Mouse (Mus musculus) ES-E14 (cell line): ENCODE results near the gene Gpc6. TPM values are rescaled to one million over a fixed set of nuclear protein-coding genes. Genes with fewer than 3 reads are reported as not detected.

Experiments used
- DNase-seq: peaks from one replicate; pipeline ENCODE4 v3.0.0-alpha.2; 2013; ENCODE audit warnings: low read depth, low spot score
- H3K27ac ChIP-seq: 2 replicates; pipeline ENCODE4 v1.5.1; 2012; ENCODE audit warnings: low read depth, mild to moderate bottlenecking, low read length, moderate library complexity, mixed read lengths; ENCODE audit not compliant: poor library complexity, insufficient read depth, severe bottlenecking
- H3K36me3 ChIP-seq: 2 replicates; pipeline ENCODE4 v1.6.1; 2012; ENCODE audit warnings: mild to moderate bottlenecking, low read length, moderate library complexity, mixed read lengths; ENCODE audit not compliant: control insufficient read depth, poor library complexity, insufficient read depth, severe bottlenecking
- H3K4me1 ChIP-seq, 2 experiments: fragments of 150-350 bp in 1 of 2; sonication (generic) in 1 of 2; 2 replicates each; pipeline ENCODE4 v1.6.1; 2012; ENCODE audit warnings: low read length in 2 of 2, mild to moderate bottlenecking in 1 of 2, mixed read lengths in 1 of 2; ENCODE audit not compliant: control insufficient read depth in 2 of 2, insufficient read depth in 2 of 2, poor library complexity in 1 of 2
- H3K4me3 ChIP-seq, 2 experiments: fragments of 150-350 bp in 1 of 2; sonication (generic) in 1 of 2; 2 replicates each; pipeline ENCODE4 v1.5.1; 2012; ENCODE audit warnings: low read length in 2 of 2, low read depth in 1 of 2, mild to moderate bottlenecking in 1 of 2, mixed read lengths in 1 of 2; ENCODE audit not compliant: insufficient read depth in 1 of 2, poor library complexity in 1 of 2, severe bottlenecking in 1 of 2
- H3K9ac ChIP-seq: 2 replicates; pipeline ENCODE4 v1.6.1; 2012; ENCODE audit warnings: low read depth, mild to moderate bottlenecking, low read length, mixed read lengths; ENCODE audit not compliant: poor library complexity, insufficient read depth, severe bottlenecking
- H3K9me3 ChIP-seq: fragments of 150-350 bp; sonication (generic); 2 replicates; pipeline ENCODE4 v1.6.1; 2012; ENCODE audit warnings: low read depth, mild to moderate bottlenecking, low read length; ENCODE audit not compliant: control insufficient read depth, insufficient read depth
- CHD2 ChIP-seq: IDR thresholded peaks from 2 replicates; pipeline ENCODE4 v1.6.1; 2014; ENCODE audit warnings: mild to moderate bottlenecking, low read depth, low read length, inconsistent platforms
- HCFC1 ChIP-seq: IDR thresholded peaks from 2 replicates; pipeline ENCODE4 v1.6.1; 2012; ENCODE audit warnings: low read length, inconsistent platforms, borderline replicate concordance; ENCODE audit not compliant: insufficient read depth
- MAFK ChIP-seq: IDR thresholded peaks from 2 replicates; pipeline ENCODE4 v1.6.1; 2014; ENCODE audit warnings: mild to moderate bottlenecking, low read depth, low read length, inconsistent platforms; ENCODE audit not compliant: insufficient read depth
- ZC3H11A ChIP-seq: IDR thresholded peaks from 2 replicates; pipeline ENCODE4 v1.6.1; 2012; ENCODE audit warnings: low read depth, mild to moderate bottlenecking, inconsistent platforms, low read length, borderline replicate concordance
- ZNF384 ChIP-seq: IDR thresholded peaks from 2 replicates; pipeline ENCODE4 v1.6.1; 2012; ENCODE audit warnings: low read depth, low read length, inconsistent platforms
- in situ Hi-C, 2 experiments: fragments of 600-800 bp; cut with MboI; formaldehyde crosslinking; loops; one replicate each; pipeline ENCODE4 v1.15.1; 2025; ENCODE audit warnings: low sequenced_read_pairs in 2 of 2, inconsistent platforms in 1 of 2; ENCODE audit not compliant: unreplicated experiment in 2 of 2
- total RNA-seq: library from RNA; depleted of rRNA; stranded (reverse); fragments of 300-350 nt; gene quantifications from 2 replicates; pipeline ENCODE4 v1.2.3, GENCODE M21; 2012

The Gpc6 gene
- total RNA-seq, 1 experiment, result 3.2 TPM

DNA sequence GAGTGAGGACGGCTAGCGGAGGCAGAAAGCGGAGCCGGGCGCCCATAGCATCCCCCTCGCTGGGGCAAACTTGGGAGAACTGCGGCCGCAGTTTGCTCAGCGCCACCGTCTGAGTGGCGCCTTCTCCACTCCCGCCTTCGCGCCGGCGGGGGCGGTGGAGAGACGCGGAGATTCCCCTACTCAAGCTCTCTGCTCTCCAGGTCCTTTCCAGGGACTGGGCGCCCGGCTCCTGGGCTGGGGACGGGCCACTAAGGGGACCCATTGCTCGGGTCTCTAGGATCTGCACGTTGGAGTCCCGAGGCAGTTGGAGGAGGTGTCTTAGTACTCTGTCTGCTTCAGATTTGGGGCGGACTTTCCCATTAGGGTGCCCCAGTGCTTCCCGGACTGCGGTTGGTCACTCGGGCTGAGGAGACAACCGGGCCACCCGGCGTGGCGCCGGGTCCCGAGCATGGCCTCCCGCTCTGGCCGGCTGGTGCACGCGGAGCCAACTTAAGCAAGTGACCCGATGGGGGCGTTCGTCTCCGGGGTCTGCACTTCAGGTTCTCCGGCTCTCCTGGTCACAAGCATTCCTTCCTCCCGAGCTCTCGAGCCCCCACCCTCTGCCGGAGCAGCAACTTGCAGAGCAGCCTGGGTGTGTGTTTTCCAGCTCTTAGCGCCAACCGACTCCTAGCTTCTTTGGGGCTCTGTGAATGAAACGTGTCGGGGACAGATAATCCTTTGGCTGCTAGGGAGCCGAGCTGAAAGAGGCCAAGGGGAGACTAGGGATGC lies 1.5 kb downstream of the Gpc6 start:
- DNase-seq, result no peak
- in situ Hi-C loops, result no loop called here
- Histone ChIP-seq H3K36me3 (no peaks in the 10 kb centered on the region), H3K27ac (no peak overlapping the region), H3K4me1 (no peaks in the 10 kb centered on the region), H3K4me3 (peak overlapping the region; percentile 73 to 80), H3K9ac (peak overlapping the region; percentile 73), H3K9me3 (no peaks in the 10 kb centered on the region)
- TF ChIP-seq ZNF384 (no peak), CHD2 (no peak), MAFK (no peak)

GRCm38 (mm10) chr14:116927341-116928315 lies 2.5 kb downstream of the Gpc6 start:
- in situ Hi-C loops, result no loop called here
- no peak for DNase-seq
- no peaks in the 10 kb centered on the region for H3K4me1 ChIP-seq
- H3K27ac ChIP-seq, result no peak overlapping the region
- no peaks in the 10 kb centered on the region for H3K36me3 ChIP-seq
- TF ChIP-seq CHD2 (no peak), ZNF384 (no peak), ZC3H11A (no peak), HCFC1 (no peak), MAFK (no peak)
- H3K4me3 ChIP-seq, result peak overlapping the region; percentile 73 to 80
- H3K9ac ChIP-seq, result no peak overlapping the region
- H3K9me3 ChIP-seq, result no peaks in the 10 kb centered on the region

DNA sequence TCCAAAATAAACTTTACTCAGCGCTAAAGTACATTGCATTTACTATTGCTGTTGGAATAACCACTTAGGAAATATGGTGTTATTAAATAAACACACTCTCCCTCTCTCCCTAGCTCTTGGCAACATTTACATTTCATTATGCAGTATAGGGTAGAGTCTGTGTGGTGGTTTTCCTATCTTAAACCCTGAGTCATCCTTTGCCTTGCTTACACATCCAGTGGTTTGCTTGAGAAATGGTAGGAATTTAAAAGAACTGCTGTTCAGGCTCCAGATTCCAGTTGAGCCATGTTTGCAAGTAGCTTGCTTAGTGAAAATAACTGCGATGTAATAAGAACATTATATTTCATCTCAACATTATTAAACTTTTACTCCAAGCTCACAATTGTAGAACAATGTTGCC lies 3.3 kb downstream of the Gpc6 start:
- in situ Hi-C loops, result no loop called here
- Histone ChIP-seq H3K9ac (no peak overlapping the region), H3K27ac (no peak overlapping the region), H3K36me3 (no peaks in the 10 kb centered on the region), H3K4me3 (no peak overlapping the region), H3K4me1 (no peaks in the 10 kb centered on the region), H3K9me3 (no peaks in the 10 kb centered on the region)
- TF ChIP-seq MAFK, result no peak
- DNase-seq, result no peak

GRCm38 (mm10) chr14:116928796-116929529 lies 3.8 kb downstream of the Gpc6 start:
- TF ChIP-seq HCFC1, result no peak
- no peak for TF ChIP-seq ZNF384
- no peak for TF ChIP-seq ZC3H11A
- no peak for TF ChIP-seq MAFK
- TF ChIP-seq CHD2, result no peak
- Histone ChIP-seq H3K9me3 (no peaks in the 10 kb centered on the region), H3K36me3 (no peaks in the 10 kb centered on the region), H3K27ac (no peak overlapping the region), H3K4me1 (no peaks in the 10 kb centered on the region; a peak in 1 of 4 replicates), H3K9ac (no peak overlapping the region), H3K4me3 (no peak overlapping the region)
- in situ Hi-C loops, result no loop called here
- no peak for DNase-seq
